Mouse (Mus musculus) 3134 (cell line): ENCODE measurements around the gene Nprl3.
"Not testable (repeated sequence)": the region's sequence is repeated elsewhere in the genome, so short reads cannot be mapped to it uniquely, and the experiment has no call there.

ENCODE experiments used
- DNase-seq: peaks from one replicate; pipeline ENCODE4 v3.0.0-alpha.2; 2011; ENCODE audit warnings: low spot score; ENCODE audit not compliant: insufficient read length; ENCODE audit errors: extremely low read depth

The Nprl3 gene

DNA sequence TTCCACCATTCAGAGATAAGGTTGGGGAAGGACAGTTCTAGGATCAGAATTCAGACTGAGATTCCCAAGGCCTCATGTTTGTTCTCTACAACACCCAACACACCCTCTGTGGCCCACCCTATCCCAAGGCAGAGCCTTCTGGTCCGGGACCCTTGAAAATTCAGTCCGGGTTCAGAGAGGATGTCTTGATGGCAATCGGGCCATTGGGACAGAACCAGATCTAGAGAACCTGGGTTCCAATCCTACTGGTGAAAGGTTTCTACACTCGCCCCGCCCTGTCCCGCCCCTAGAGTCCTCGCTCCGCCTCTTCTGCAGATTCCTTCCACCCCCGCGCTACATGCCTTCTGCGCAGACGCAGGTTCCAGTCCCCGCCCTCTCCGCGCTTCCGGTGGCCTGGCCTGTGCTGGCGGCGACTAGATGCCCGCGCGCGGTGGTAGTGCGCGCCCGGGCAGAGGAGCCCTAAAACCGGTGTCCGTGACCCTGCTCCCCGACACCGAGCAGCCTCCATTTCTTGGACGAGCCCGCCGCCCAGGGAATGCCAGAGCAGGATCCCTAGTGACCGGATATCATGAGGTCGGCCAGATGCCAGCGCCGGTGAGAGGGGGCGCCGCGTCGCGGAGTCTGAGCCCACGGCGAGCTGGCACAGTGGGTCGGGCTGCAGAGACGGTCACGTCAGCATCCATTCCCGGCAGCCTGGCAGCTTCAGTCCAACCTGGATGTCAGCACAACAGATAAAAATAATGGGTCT is 41.2 kb downstream of the Nprl3 start, which contains the start of gene Mpg:
TSS of gene Mpg (plus strand) at position 382 of the 748 bp plus-strand sequence.
- DNase-seq, result peak; percentile 89

DNA sequence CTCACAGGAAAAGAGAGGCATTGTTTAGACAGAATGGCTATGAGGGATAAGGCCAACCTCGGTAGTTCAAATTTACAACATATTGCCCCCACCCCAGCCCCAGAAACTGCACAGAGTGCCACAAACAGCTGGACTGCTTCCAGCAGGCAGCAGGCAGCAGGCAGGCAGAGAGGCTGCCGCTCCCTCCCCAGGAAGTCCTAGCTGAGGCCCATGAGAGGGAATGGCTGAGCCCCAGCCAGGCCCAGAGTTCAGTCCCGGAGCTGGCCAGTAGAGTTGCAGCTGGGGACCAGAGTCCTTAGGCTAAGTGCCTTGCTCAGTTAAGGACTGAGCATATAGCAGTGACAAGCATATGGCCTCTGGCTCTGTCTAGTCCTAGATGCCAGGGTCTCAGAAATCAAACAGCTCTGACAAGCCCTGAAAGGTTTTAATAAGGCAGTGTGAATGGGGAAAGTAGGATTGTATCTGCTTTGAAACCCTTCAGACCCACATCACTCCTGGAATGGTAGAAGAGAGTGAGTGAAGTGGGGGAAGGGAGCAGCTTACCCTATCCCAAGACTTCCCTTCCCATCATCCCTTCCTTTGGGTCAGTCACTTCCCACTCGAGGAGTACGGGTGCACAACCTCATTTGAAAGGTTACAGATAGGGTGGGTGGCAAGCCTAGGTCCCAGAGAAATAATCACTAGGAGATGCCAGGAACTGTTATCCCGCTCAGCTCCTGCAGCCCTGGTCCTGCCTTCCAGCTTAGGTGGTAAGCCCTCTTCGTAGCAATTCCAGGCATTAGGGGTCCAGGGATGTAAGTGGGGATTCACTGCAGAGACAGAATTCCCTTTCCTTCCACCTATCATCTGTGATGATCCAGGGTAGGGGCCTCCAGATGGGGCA is 42.0 kb downstream of the Nprl3 start:
- peak; percentile 76 for DNase-seq

GRCm38 (mm10) chr11:32224468-32225139 is 42.9 kb downstream of the Nprl3 start:
- DNase-seq, result peak; percentile 82

DNA sequence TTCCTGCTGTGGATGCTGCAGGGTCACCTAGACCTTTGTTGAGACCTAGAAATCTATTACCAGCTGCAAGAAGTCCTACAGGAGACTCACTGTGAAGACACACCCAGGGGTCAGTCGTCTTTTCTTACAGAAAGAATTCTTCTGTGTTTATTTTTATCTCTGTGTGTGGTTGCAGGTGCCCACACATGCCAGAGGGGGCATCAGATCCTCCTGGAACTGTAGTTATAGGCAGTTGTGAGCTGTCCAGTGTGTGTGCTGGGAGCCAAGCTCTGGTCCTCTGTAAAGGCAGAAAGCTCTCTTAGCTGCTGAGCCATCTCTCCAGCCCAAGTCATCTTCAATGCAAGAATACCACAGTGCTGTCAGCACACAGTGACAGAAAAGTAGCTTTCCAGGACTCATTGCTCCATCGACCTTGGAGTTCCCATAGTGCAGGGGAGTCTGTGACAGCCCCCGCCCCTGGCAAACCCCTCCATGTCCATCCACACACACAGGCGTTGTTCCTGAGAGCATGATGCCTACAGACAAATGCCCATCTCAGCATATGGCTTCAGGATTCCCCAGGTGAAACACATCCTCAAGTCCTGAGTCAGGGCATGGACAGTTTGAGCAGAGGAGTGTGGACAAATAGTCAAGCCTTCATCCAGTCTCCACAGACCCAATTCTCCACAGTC is 44.1 kb downstream of the Nprl3 start:
- no peak for DNase-seq

- no peak for DNase-seq
Measured at GRCm38 (mm10) chr11:32222570-32223194, 44.8 kb downstream of the Nprl3 start.

- peak; percentile 71 for DNase-seq
Measured at GRCm38 (mm10) chr11:32221951-32222409, 45.5 kb downstream of the Nprl3 start, which contains the start of gene Rhbdf1. Gene Rhbdf1 (minus strand): TSS chr11:32222300.

DNA sequence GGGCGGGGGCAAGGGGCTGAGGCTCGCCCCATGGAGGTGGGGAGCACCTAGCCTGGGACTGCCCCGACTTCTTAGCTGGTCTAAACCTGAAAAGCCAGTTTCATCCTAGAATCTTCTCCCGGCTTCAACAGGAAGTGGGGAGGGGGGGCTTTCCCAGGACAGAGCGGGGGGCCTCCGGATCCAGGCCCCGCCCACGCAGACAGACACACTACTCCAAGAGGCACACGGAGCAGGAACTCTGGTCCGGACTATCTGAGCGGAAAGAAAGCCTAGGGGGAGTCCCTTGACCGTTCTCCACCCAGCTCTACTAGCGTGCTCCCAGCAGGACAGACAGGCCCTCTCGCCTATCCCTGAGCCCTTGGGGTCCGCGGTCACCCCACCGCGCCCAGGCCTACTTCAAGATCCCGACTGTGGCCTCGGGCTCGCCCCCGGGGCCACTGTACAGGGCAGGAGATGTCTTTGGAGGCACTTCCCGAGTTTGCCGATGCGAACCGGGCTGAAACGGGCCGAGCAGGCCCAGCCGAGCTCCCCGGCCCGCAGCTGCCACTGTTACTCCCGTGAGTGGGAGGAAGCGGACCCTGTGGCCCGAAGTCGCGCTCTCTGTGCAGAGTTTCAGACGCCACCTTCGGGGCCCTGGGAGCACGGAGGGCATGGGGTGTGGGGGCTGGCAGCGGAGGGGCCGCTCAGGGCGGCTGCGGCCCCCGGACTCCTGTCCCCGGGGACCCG is 46.1 kb downstream of the Nprl3 start:
- peak; percentile 83 for DNase-seq

GRCm38 (mm10) chr11:32220607-32221224 is 46.8 kb downstream of the Nprl3 start:
- no peak for DNase-seq

DNA sequence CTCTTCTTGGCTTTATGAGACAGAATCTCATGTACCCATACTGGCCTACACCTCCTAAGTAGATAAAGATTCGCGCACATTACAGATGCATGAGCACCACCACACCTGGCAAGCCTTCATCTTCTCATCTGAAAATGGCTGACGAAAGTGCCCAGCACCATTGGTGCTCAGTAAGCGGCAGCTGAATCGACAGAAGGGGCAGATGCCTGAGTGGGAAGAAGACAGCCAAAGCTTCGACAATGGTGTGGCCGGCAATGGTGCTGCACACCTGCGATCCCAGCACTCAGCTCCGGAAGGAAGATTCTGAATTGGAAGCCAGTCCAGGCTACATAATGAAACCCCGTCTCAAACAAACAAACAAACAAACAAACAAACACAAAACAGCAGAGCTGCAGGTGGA is 48.2 kb downstream of the Nprl3 start:
- no peak for DNase-seq

DNA sequence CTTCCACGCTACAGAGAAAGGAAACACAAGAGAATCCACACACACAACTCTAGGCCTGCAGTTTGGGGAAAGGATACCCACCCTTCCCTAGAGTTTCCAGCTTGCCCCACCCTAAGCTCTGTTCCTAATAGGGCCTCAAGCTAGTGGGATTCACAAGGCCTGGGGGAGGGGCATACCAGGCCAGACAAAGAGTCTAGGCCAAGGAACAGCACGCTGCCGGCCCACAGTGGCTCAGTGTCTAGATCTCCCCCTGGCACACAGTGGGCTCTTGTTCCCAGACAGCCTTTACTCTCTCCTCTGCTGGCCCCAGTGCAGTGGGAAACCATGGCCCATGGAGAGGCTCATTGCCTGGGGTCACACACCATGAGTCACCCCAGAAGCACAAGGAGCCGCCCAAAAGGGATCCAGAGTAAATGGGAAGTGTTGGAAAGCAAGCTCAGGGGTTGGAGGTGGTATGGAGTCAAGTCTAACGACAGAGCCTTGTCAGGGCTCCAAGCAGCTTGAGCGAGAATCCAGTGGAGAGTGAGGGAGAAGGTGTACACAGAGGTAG is 48.9 kb downstream of the Nprl3 start:
- DNase-seq, result no peak

GRCm38 (mm10) chr11:32216851-32217250 is 50.7 kb downstream of the Nprl3 start:
- no peak for DNase-seq

- no peak for DNase-seq
Measured at GRCm38 (mm10) chr11:32215372-32216162, 51.9 kb downstream of the Nprl3 start.

DNA sequence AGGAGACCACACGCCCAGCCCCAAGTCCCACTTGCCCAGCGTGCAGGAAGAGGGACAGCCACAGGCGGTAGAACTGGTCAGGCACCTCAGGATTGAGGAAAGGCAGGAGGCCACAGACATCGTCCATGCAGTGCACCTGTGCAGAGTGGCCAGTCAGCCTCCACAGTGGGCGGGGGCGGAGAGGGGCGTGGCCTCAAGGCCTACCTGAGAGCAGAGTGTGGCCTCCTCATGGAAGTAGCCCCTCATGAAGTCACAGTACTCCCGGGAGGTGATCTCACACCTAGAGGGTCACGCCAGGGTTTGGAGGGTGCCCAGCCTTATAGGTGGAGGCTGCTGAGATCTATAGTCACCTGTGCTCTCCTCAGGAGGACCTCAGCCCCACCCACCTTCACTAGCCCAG is 56.9 kb downstream of the Nprl3 start:
- DNase-seq, result no peak

DNA sequence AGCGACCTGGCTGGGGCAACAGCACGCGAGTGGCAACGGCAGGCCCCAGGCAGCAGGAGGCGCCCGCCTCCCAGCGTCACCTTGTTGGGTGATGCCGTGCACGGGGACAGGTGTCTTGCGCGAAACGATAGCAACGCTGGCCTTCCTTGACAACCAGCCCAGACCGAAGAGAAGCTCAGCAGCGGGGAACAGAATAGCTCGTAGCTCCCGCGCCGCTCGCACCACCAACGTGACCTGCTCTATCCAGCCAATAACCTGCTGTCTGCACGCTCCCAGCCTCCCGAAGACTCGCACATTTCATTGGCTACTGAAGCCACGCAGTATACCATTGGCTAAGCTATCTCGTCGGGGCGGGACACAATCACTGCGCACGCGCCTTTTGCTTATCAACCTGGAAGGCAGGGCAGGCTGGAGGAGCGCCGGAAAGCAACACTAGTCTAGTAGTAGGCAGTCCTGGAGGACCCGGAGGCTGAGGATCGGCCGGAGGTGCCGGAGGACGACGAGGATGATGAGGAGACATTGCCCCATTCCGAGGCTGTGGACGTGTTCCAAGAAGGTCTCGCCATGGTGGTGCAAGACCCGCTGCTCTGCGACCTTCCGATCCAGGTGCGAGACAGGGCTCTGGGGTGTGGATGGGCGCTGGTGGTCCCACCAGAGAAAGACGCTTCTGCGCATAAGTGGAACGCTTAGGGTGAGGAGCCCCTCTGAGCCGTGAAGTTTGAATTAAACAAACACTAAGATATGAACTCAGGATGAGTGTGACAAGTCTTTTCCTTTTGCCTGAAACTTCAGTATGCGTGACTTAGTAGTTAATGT is 62.2 kb downstream of the Nprl3 start, which contains the start of gene Snrnp25:
TSS of gene Snrnp25 (plus strand) at position 358 of the 816 bp plus-strand sequence.
- peak; percentile 91 for DNase-seq

- no peak for DNase-seq
Measured at GRCm38 (mm10) chr11:32201922-32202685, 65.4 kb downstream of the Nprl3 start.

DNA sequence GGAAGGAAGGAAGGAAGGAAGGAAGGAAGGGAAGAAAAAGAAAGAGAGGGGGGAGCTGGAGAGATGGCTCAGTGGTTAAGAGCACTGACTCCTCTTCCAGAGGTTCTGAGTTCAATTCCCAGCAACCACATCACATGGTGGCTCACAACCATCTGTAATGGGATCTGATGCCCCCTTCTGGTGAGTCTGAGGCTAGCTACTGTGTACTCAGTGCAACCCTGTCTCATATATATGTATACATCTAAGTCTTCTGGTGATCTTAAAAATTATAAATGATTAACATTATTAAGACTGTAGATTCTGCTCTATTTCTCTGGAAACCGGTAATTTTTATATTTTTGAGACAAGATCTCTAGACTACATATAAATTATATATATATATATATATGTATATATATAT is 66.5 kb downstream of the Nprl3 start:
- not testable (repeated sequence) for DNase-seq
